Mouse (Mus musculus) spleen, adult 2 months (tissue): Measurements from ENCODE around the gene Nelfb.

ENCODE experiments used
- CTCF ChIP-seq: fragments of 200-500 bp; IDR thresholded peaks from 2 replicates; pipeline ENCODE4 v1.5.1; 2011; ENCODE audit warnings: mild to moderate bottlenecking, inconsistent platforms; ENCODE audit not compliant: insufficient read depth, insufficient read length, insufficient replicate concordance; ENCODE audit errors: extremely low read depth
- POLR2A ChIP-seq: fragments of 200-500 bp; IDR thresholded peaks from 2 replicates; pipeline ENCODE4 v1.6.1; 2011; ENCODE audit warnings: low read depth, low read length, inconsistent platforms

DNA sequence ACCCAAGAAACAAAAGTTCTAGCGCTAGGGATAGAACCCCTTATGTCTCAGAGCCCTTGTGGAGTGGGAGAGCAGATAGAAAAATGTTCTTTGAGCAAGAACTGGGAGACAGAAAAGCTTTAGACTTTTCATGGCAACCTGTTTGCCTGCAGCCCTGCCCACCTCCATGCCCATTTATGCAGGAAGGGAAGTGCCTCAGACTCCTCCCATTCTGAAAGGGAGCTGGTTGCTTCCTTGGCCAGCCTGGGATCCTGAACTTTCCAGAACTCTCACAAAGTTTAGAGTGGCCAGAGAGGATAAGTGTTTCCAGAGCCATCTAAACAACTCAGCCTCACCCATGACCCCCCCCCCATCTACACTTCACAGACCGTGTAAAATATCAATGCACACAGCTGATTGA is 14.1 kb downstream of the Nelfb start:
- no peak for TF ChIP-seq POLR2A
- TF ChIP-seq CTCF = no peak
